Mouse (Mus musculus) E14TG2a.4 (cell line): Measurements from ENCODE around the gene Btg3.

ENCODE experiments used
- CTCF ChIP-seq: conservative IDR thresholded peaks from 2 replicates; pipeline ENCODE4 v1.5.1; 2014; ENCODE audit warnings: low read length
- POU5F1 ChIP-seq: IDR thresholded peaks from 2 replicates; pipeline ENCODE4 v1.6.1; 2014; ENCODE audit warnings: low read length, borderline replicate concordance

DNA sequence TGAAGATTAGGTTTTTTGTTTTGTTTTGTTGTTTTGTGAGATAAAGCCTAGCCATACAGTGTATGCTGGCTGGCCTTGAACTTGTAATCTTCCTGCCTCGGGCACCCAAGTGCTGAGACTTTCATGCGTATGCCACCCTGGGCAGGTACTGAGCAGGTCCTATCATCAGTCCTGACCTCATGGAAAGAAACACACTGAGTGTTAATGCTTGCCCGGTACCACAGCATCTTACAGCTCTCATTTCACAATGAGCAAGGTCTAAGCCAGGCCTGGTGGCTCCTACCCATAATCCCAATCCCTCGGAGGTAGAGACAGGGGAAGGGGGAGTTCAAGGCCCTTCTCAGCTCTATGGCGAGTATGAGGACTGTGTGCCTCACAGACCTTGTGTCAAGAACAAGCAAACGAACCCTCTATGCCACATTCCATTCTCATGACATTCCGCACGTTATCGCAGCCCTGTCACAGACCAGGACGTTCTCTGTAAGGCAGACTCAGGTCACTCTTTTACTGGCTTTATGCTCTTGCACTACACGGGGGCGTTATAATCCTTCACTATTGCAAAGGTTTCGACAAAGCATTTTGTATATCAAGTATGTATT lies 29.6 kb downstream of the Btg3 start:
- no peak for TF ChIP-seq CTCF
- no peak for TF ChIP-seq POU5F1
